Comparison of ENCODE assay signal across 24 mouse cellular contexts in the genomic region with DNA sequence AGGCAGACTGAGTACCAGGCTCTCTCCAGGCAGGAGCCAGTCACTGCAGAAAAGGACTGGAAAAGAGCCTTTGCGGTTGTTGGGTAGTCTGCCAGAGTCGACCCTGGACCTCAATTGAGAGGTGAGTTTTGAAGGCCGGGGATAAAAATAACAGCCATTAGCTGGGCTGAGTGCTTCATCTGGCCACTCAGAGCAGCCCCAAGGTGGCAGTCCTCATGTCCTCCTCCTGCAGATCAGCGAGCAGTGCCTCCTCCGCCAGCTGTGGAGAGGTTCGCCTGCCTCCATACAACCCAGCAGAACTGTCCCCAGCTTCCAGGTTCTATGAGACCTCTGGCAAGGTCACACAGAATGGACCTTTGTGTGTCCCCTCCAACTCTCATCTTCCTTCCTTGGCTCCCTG. TPM values are rescaled to one million over a fixed set of nuclear protein-coding genes. Genes with fewer than 3 reads are reported as not detected.
DNase-seq lines count a peak whose midpoint lies in the region; ATAC-seq and TF ChIP-seq lines count a peak whose summit lies in the region.
"Had no signal": no experiment of that assay in that cellular context is flagged by ENCODE, and none has a peak within 500 bp of the region (broad histone marks: within the 10 kb centered on the region; RNA-seq: fewer than 3 reads in every experiment).

No protein-coding gene starts in this region.

- intact Hi-C loops in heart, adult 2 months (cut with DNase I) = no loop called here
- intact Hi-C loops in heart, postnatal 36 days (cut with DNase I) = no loop called here

- 0 out of 2 replicates have a peak, but pooled peaks have one; percentile 21 for ATAC-seq in heart, embryonic 13.5 days (ENCODE audit: extremely low read depth, insufficient number of reproducible peaks, low FRiP score, low TSS enrichment)
- ATAC-seq: CD4-positive, CD25-positive, alpha-beta regulatory T cell, adult 4 months; forebrain, embryonic 13.5 days; forebrain, postnatal 0 days; intestine, embryonic 15.5 days had no signal

- WGBS in heart, adult 2 months = 34% methylated on average over 6 of the region's 6 CpGs
- 23% methylated on average over 6 of the region's 6 CpGs for WGBS in heart, embryonic 13.5 days

- no peak for TF ChIP-seq POLR2A in heart, adult 2 months (IDR thresholded peaks at IDR 0.05; ENCODE audit: insufficient read depth, low read depth, low read length)

- H3K79me2 ChIP-seq in heart, adult 2 months (replicated peaks; ENCODE audit: control insufficient read depth, insufficient read depth, low read length) = no peaks in the 10 kb centered on the region

- H3K9me3 ChIP-seq in heart, embryonic 13.5 days = peaks cover 3% of the 10 kb centered on the region; the same call in 1 of the 2 replicates
- H3K9me3 ChIP-seq: embryonic facial prominence, embryonic 10.5 days; forebrain, embryonic 13.5 days; G1E; intestine, embryonic 15.5 days had no signal

- no peak overlapping the region for H3K27ac ChIP-seq in heart, adult 2 months
- H3K27ac ChIP-seq in heart, embryonic 13.5 days (replicated peaks) = peak overlapping the region; percentile 80
- H3K27ac ChIP-seq: embryonic facial prominence, embryonic 10.5 days; forebrain, embryonic 13.5 days; hindbrain, embryonic 10.5 days; hindbrain, embryonic 14.5 days; intestine, embryonic 15.5 days had no signal

- H3K4me3 ChIP-seq in heart, adult 2 months = no peak overlapping the region
- H3K4me3 ChIP-seq in heart, embryonic 13.5 days = no peak overlapping the region
- H3K4me3 ChIP-seq: embryonic facial prominence, embryonic 10.5 days; forebrain, embryonic 13.5 days; hindbrain, embryonic 10.5 days; intestine, embryonic 15.5 days had no signal

- no peak for TF ChIP-seq EP300 in heart, adult 2 months (IDR thresholded peaks at IDR 0.05; ENCODE audit: insufficient read depth, low read depth, low read length)

- H3K36me3 ChIP-seq in heart, adult 2 months (ENCODE audit: control insufficient read depth, insufficient read depth, low read length) = no peaks in the 10 kb centered on the region
- no peaks in the 10 kb centered on the region for H3K36me3 ChIP-seq in heart, embryonic 13.5 days
- H3K36me3 ChIP-seq: embryonic facial prominence, embryonic 10.5 days; G1E; hindbrain, embryonic 10.5 days; intestine, embryonic 15.5 days had no signal

- H3K4me1 ChIP-seq in heart, adult 2 months (ENCODE audit: control insufficient read depth, insufficient read depth, low read length) = no peaks in the 10 kb centered on the region
- peaks cover 25% of the 10 kb centered on the region for H3K4me1 ChIP-seq in heart, embryonic 13.5 days
- H3K4me1 ChIP-seq: intestine, embryonic 15.5 days had no signal

- peak; percentile 14; the same call in 1 of the 2 replicates for TF ChIP-seq CTCF in heart, adult 2 months (IDR thresholded peaks at IDR 0.05)

- no peak overlapping the region for H3K9ac ChIP-seq in heart, adult 2 months (ENCODE audit: low read depth, low read length)
- H3K9ac ChIP-seq in heart, embryonic 13.5 days = peak overlapping the region; percentile 55; the same call in 1 of the 2 replicates
- H3K9ac ChIP-seq: forebrain, embryonic 13.5 days; forebrain, postnatal 0 days; hindbrain, embryonic 14.5 days; intestine, embryonic 15.5 days had no signal

- DNase-seq in adrenal gland, adult 2 months = peak; percentile 29
- no peak for DNase-seq in adrenal gland, adult 8-10 months
- no peak for DNase-seq in heart, adult 2 months
- no peak for DNase-seq in heart, postnatal 36 days
- no peak for DNase-seq in heart, postnatal 4 days
- DNase-seq in retina, postnatal 1 day = peak; percentile 42
- DNase-seq in retina, embryonic 14.5 days (ENCODE audit: low spot score) = no peak
- DNase-seq: B cell, adult 2 months; cerebellum, adult 2 months; cerebellum, postnatal 10 days; forebrain, postnatal 0 days; gastrocnemius, postnatal 14 days; kidney, adult 18-20 months had no signal

- peak overlapping the region; percentile 20; the same call in 1 of the 2 replicates for H3K4me2 ChIP-seq in heart, embryonic 13.5 days
- H3K4me2 ChIP-seq: forebrain, embryonic 13.5 days; hindbrain, embryonic 14.5 days; intestine, embryonic 15.5 days had no signal

- no peaks in the 10 kb centered on the region; the same call in 1 of the 2 replicates for H3K27me3 ChIP-seq in heart, adult 2 months (ENCODE audit: control insufficient read depth, insufficient read depth, low read length)
- H3K27me3 ChIP-seq in heart, embryonic 13.5 days (replicated peaks) = peaks cover 37% of the 10 kb centered on the region

RNA-seq across cellular contexts. Expression of a gene that starts 21.9 kb away (rescaled TPM):
- total RNA-seq in adrenal gland, adult 2 months (2021) = 10 to 100 TPM; 74.6 to 87.7 TPM
- 59.2 and 65.3 TPM in 2 replicates for polyA plus RNA-seq in adrenal gland, adult 2 months (2012; rRNA removed)
- 100 to 1,000 TPM in 2 of 4 experiments, 10 to 100 TPM in 2; 80.4 to 126 (median 97.1) TPM for total RNA-seq in adrenal gland, adult 8-10 months (2022)
- total RNA-seq in heart, adult 2 months (2021) = 10 to 100 TPM; 46.5 to 48.3 TPM
- 62.6 and 63.6 TPM in 2 replicates for polyA plus RNA-seq in heart, adult 2 months (2012; rRNA removed)
- 10 to 100 TPM; 55.8 to 60.5 TPM for total RNA-seq in heart, postnatal 36 days (2021)
- polyA plus RNA-seq in heart, embryonic 13.5 days (2015; fragmentation: Nextera tagmentation; extraction: Ambion mirVana) = 64.8 and 76.2 TPM in 2 replicates
- total RNA-seq in heart, postnatal 4 days (2021) = 100 to 1,000 TPM in 1 of 2 experiments, 10 to 100 TPM in 1; 99.6 to 108 TPM
- polyA plus RNA-seq: G1E had no signal

RNA-seq across cellular contexts. Expression of a gene that starts 27.8 kb away (rescaled TPM):
- 1 to 10 TPM in 1 of 2 experiments, under 1 TPM in 1; 0.20 to 6.3 TPM for total RNA-seq in adrenal gland, adult 2 months (2021)
- 0.36 and 3.8 TPM in 2 replicates for polyA plus RNA-seq in adrenal gland, adult 2 months (2012; rRNA removed)
- 1 to 10 TPM in 2 of 4 experiments, under 1 TPM in 2; 0.38 to 6.2 (median 2.8) TPM for total RNA-seq in adrenal gland, adult 8-10 months (2022)
- 1 to 10 TPM in 1 of 2 experiments, under 1 TPM in 1; 0.50 to 1.1 TPM for total RNA-seq in heart, adult 2 months (2021)
- 0.06 and 0.21 TPM in 2 replicates for polyA plus RNA-seq in heart, adult 2 months (2012; rRNA removed)
- under 1 TPM in 1 of 2 experiments, not detected in 1; 0.11 TPM for total RNA-seq in heart, postnatal 36 days (2021)
- polyA plus RNA-seq in heart, embryonic 13.5 days (2015; fragmentation: Nextera tagmentation; extraction: Ambion mirVana) = 0.19 and 0.21 TPM in 2 replicates
- 1 to 10 TPM; 1.3 to 1.7 TPM for total RNA-seq in heart, postnatal 4 days (2021)
- total RNA-seq: gastrocnemius, adult 18-20 months had no signal
- polyA plus RNA-seq: CD4-positive, CD25-positive, alpha-beta regulatory T cell, adult 4 months; embryonic facial prominence, embryonic 10.5 days; forebrain, embryonic 13.5 days; G1E; gonadal fat pad, adult 2 months; hindbrain, embryonic 10.5 days; hindbrain, embryonic 14.5 days; intestine, embryonic 15.5 days; kidney, embryonic 14.5 days had no signal

RNA-seq across cellular contexts. Expression of a gene that starts 39.0 kb away (rescaled TPM):
- 1 to 10 TPM; 1.9 to 4.1 TPM for total RNA-seq in adrenal gland, adult 2 months (2021)
- 2.9 and 3.1 TPM in 2 replicates for polyA plus RNA-seq in adrenal gland, adult 2 months (2012; rRNA removed)
- total RNA-seq in adrenal gland, adult 8-10 months (2022) = 1 to 10 TPM; 2.1 to 5.3 (median 2.8) TPM
- total RNA-seq in heart, adult 2 months (2021) = 1 to 10 TPM; 4.3 to 4.8 TPM
- polyA plus RNA-seq in heart, adult 2 months (2012; rRNA removed) = 14.2 and 20.4 TPM in 2 replicates
- total RNA-seq in heart, postnatal 36 days (2021) = 1 to 10 TPM; 6.5 to 7.2 TPM
- 69.8 and 72.1 TPM in 2 replicates for polyA plus RNA-seq in heart, embryonic 13.5 days (2015; fragmentation: Nextera tagmentation; extraction: Ambion mirVana)
- total RNA-seq in heart, postnatal 4 days (2021) = 10 to 100 TPM; 25.4 to 25.6 TPM
- polyA plus RNA-seq: CD4-positive, CD25-positive, alpha-beta regulatory T cell, adult 4 months; G1E had no signal

Comparison
In these comparisons a context has a peak if more than half of its experiments do, and no peak if none do; other contexts are left out.
1. DNase-seq: peak in adrenal gland, adult 2 months (single experiment) and retina, postnatal 1 day (single experiment); none in adrenal gland, adult 8-10 months (single experiment), heart, adult 2 months (0 of 2), heart, postnatal 36 days (0 of 2), heart, postnatal 4 days (single experiment) and retina, embryonic 14.5 days (single experiment).